Mouse (Mus musculus): ENCODE measurements around the gene Crb2. TPM values are rescaled to one million over a fixed set of nuclear protein-coding genes. Genes with fewer than 3 reads are reported as not detected.

The Crb2 gene
- polyA plus RNA-seq, 1 experiment from 2014 or later, result 5.8 TPM

GRCm38 (mm10) chr2:37842719-37843118 lies 66.7 kb downstream of the Crb2 start:
- 21% methylated on average over 4 of the region's 4 CpGs for WGBS
- Histone ChIP-seq H3K4me1 (ENCODE audit: control insufficient read depth, insufficient read depth, low read length) (peaks cover 12% of the 10 kb centered on the region), H3K27me3 (ENCODE audit: control insufficient read depth, insufficient read depth, low read length) (no peaks in the 10 kb centered on the region), H3K36me3 (ENCODE audit: control insufficient read depth, insufficient read depth, low read length) (no peaks in the 10 kb centered on the region), H3K9me3 (ENCODE audit: control insufficient read depth, low read length) (no peaks in the 10 kb centered on the region), H3K9ac (replicated peaks; ENCODE audit: low read length) (0 out of 2 replicates have a peak overlapping the region, but pooled peaks have one; percentile 21), H3K4me2 (ENCODE audit: low read length) (no peak overlapping the region), H3K27ac (replicated peaks; ENCODE audit: low read depth, low read length) (peak overlapping the region; percentile 87), H3K4me3 (replicated peaks; ENCODE audit: low read depth, low read length) (no peak overlapping the region)
- ATAC-seq (ENCODE audit: low FRiP score, low TSS enrichment) (0 out of 2 replicates have a peak, but pooled peaks have one; percentile 11), DNase-seq (peak; percentile 55)

Other genes with a start within 250 kb of the Crb2 start
- gene Strbp, start 72.4 kb upstream of the Crb2 start, polyA plus RNA-seq (2014; fragmentation: Nextera tagmentation; extraction: Ambion mirVana), result 134 and 155 TPM in 2 replicates